Mouse (Mus musculus) frontal cortex, adult 2 months (tissue): ENCODE measurements at regions not wholly inside any gene's neighbourhood (a gene's known extent, or its start where the extent isn't known, plus 50 kb on each side); places are given as distances from the start of the nearest gene placed in this dataset.
A peak's percentile ranks its signal among the peaks of the same experiment; 100 is the strongest.

Experiments used
- DNase-seq, 2 experiments: peaks; one replicate each; pipeline ENCODE4 v3.0.0; 2022; ENCODE audit warnings: low spot score in 1 of 2; ENCODE audit errors: extremely low spot score in 1 of 2

GRCm38 (mm10) chr17:87202958-87203720 is 62.6 kb downstream of the Mcfd2 start:
- no peak for DNase-seq

GRCm38 (mm10) chr17:87202490-87202889 is 63.2 kb downstream of the Mcfd2 start:
- DNase-seq: peak in 1 of 2 experiments; percentile 10

GRCm38 (mm10) chr17:87200721-87201242 is 65.0 kb downstream of the Mcfd2 start:
- peak in 1 of 2 experiments; percentile 20 for DNase-seq

DNA sequence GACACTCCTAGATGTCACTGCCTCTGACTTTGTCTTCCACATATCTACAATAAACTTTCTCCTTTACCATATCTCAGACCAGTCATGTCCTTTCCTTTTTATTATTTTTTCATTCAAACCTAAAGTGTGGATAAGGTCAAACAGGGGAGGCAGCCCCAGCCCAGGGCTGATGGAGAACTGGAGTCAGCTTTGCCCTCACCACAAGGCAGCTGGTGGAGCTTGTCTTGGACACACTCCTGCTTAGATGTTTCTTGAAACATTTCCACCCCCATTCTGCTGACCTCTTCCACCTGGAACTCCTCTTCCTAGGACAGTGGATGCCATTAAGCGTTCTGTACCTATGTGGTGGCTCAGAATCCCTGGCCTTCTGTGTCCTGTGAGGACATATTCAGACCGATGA is 65.6 kb downstream of the Mcfd2 start:
- no peak for DNase-seq

DNA sequence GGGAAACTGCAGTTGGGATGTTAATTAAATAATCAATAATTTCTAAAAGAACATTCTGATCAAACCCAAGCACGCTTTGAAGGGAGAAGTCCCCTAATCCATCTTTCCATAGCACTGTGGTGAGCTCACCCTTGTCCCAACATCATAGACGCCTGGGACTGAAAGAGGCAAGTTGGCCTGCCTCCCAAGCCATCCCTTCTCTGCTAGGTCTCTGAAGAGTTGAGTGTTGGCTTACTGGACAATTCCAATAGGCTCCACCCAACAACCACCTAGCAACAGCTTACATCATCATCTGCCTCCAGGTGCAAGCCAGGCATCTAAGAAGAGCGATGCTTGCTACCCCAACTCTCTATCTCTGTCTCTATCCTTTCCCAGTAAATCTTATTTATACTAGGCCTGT is 66.6 kb downstream of the Mcfd2 start:
- DNase-seq: no peak

- DNase-seq: no peak
These were observed 68.3 kb downstream of the Mcfd2 start for GRCm38 (mm10) chr17:87197434-87197833.

DNA sequence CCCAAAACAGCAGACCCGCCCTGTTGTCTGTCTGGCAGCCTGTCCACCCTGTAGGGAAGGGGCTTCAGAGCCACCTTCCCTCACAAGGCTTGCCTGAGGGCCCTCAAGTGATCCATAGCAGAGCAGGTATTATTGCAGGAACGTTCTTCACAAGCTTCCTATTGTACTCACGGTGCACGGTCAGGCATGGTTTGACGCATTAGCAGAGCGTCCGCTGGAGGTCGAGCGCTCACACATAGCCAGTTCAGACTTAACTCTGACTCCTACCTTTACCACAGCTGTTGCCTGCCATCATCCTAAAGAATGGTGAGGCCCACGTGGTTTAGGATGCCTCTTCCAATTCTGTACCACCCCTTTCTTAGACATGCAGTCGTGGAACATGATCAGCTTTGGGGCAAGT is 71.1 kb downstream of the Mcfd2 start:
- no peak for DNase-seq

DNA sequence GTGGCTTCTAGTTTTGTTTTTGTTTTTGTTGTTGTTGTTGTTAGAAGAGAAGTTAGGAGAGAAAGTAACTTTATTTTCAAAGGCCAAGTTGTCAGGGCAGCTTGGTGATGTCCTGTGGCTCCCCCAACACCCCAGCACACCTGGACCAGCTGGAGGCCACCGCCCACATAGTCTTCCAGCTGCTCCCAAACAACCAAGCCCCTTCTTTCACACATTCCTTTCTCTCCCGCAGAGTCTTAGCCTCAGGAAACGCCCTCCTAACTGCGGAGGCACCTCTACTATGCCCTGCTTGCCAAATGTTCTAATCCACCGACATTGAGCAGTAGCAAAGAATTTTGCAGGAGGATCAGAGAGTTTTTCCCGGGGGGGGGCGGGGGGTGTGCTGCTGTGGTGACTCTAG is 72.3 kb downstream of the Mcfd2 start:
- DNase-seq: no peak

GRCm38 (mm10) chr17:87189670-87190069 is 76.1 kb downstream of the Mcfd2 start:
- DNase-seq: no peak
